Mouse (Mus musculus) megakaryocyte progenitor cell, adult 5-6 weeks (primary cell): ENCODE data around the gene Tut4. TPM values are rescaled to one million over a fixed set of nuclear protein-coding genes. Genes with fewer than 3 reads are reported as not detected.

ENCODE experiments used
- ATAC-seq: replicated peaks from 2 replicates; pipeline ENCODE4 v1.8.0; 2016; ENCODE audit warnings: mild to moderate bottlenecking, moderate TSS enrichment, inconsistent platforms; ENCODE audit not compliant: poor library complexity
- total RNA-seq, 2 experiments: library from RNA; stranded (forward) in 1 of 2; stranded (reverse) in 1 of 2; fragments of 157-497, 149-512 nt in 1 of 2; fragments of 200-1000 nt in 1 of 2; gene quantifications; 2 replicates each; pipeline versions ENCODE4 v1.2.3 to v1.2.4; 2015 to 2017

Tut4 gene
- total RNA-seq (2015) (69.5 and 88.5 TPM in 2 replicates), total RNA-seq (2017) (29.4 and 45.8 TPM in 2 replicates)

- peak; percentile 56 for ATAC-seq
Measured at GRCm38 (mm10) chr4:108459231-108460155, at the start of gene Tut4. Gene Tut4 (plus strand): TSS chr4:108459426.

GRCm38 (mm10) chr4:108424587-108424986, 34.6 kb upstream of the Tut4 start:
- no peak for ATAC-seq

- ATAC-seq, result peak; percentile 54
Measured at GRCm38 (mm10) chr4:108427719-108428340, 31.4 kb upstream of the Tut4 start.

GRCm38 (mm10) chr4:108428341-108428721, 30.9 kb upstream of the Tut4 start:
- peak; percentile 86 for ATAC-seq

- no peak for ATAC-seq
Measured at GRCm38 (mm10) chr4:108430656-108431560, 28.3 kb upstream of the Tut4 start.

GRCm38 (mm10) chr4:108431561-108431936, 27.7 kb upstream of the Tut4 start:
- no peak for ATAC-seq

GRCm38 (mm10) chr4:108433341-108433740, 25.9 kb upstream of the Tut4 start:
- no peak for ATAC-seq

GRCm38 (mm10) chr4:108434221-108434620, 25.0 kb upstream of the Tut4 start:
- no peak for ATAC-seq

- ATAC-seq, result no peak
Measured at GRCm38 (mm10) chr4:108434781-108435180, 24.4 kb upstream of the Tut4 start.

- peak; percentile 55; the same call in 1 of the 2 replicates for ATAC-seq
Measured at GRCm38 (mm10) chr4:108435646-108436045, 23.6 kb upstream of the Tut4 start.

GRCm38 (mm10) chr4:108436225-108436624, 23.0 kb upstream of the Tut4 start:
- no peak for ATAC-seq

- 0 out of 2 replicates have a peak, but pooled peaks have one; percentile 26 for ATAC-seq
Measured at GRCm38 (mm10) chr4:108438082-108438840, 21.0 kb upstream of the Tut4 start.

GRCm38 (mm10) chr4:108448091-108448490, 11.1 kb upstream of the Tut4 start:
- ATAC-seq, result no peak

GRCm38 (mm10) chr4:108456028-108456427, 3.2 kb upstream of the Tut4 start:
- ATAC-seq, result no peak

GRCm38 (mm10) chr4:108458201-108458741, 955 bp upstream of the Tut4 start:
- peak; percentile 24 for ATAC-seq

GRCm38 (mm10) chr4:108460156-108460923, 1.1 kb downstream of the Tut4 start:
- peak; percentile 73 for ATAC-seq

GRCm38 (mm10) chr4:108461262-108461903, 2.2 kb downstream of the Tut4 start:
- no peak for ATAC-seq

- no peak for ATAC-seq
Measured at GRCm38 (mm10) chr4:108473586-108473985, 14.4 kb downstream of the Tut4 start.

GRCm38 (mm10) chr4:108482776-108483175, 23.6 kb downstream of the Tut4 start:
- ATAC-seq, result no peak
